Comparison of ENCODE assay signal across 18 mouse cellular contexts in genomic region chr12:102445436-102445835, GRCm38 (mm10). TPM values are rescaled to one million over a fixed set of nuclear protein-coding genes. Genes with fewer than 3 reads are reported as not detected.
DNase-seq lines count a peak whose midpoint lies in the region; ATAC-seq and TF ChIP-seq lines count a peak whose summit lies in the region.
"Had no signal": no experiment of that assay in that cellular context is flagged by ENCODE, and none has a peak within 500 bp of the region (broad histone marks: within the 10 kb centered on the region; RNA-seq: fewer than 3 reads in every experiment).

No protein-coding gene starts in this region.

- peak overlapping the region; percentile 31 for H3K27ac ChIP-seq in gastrocnemius, adult 2 months
- no peak overlapping the region for H3K27ac ChIP-seq in lung, embryonic 14.5 days (ENCODE audit: low read depth)
- peak overlapping the region; percentile 21; the same call in 1 of the 2 replicates for H3K27ac ChIP-seq in small intestine, adult 2 months (ENCODE audit: insufficient read depth, low read depth, low read length)
- H3K27ac ChIP-seq: embryonic facial prominence, embryonic 12.5 days; forebrain, embryonic 10.5 days; lung, embryonic 15.5 days; midbrain, embryonic 15.5 days; neural tube, embryonic 12.5 days had no signal

- peak; percentile 30 for DNase-seq in gastrocnemius, adult 2 months
- no peak for DNase-seq in gastrocnemius, adult 18-20 months (ENCODE audit: low spot score)
- peak; percentile 17 for DNase-seq in lung, embryonic 14.5 days
- no peak for DNase-seq in lung, postnatal 25 days (ENCODE audit: low spot score)
- no peak for DNase-seq in left cerebral cortex, postnatal 25 days (ENCODE audit: low spot score in 2 of 2)
- DNase-seq in kidney, postnatal 14 days, result no peak
- DNase-seq: adrenal gland, adult 2 months; cerebellum, postnatal 25 days; heart, postnatal 14 days; spleen, adult 18-20 months; thymus, adult 18-20 months had no signal

- H3K27me3 ChIP-seq in lung, embryonic 14.5 days (ENCODE audit: insufficient read depth, low read length), result no peaks in the 10 kb centered on the region
- H3K27me3 ChIP-seq in small intestine, adult 2 months (ENCODE audit: control insufficient read depth, insufficient read depth, low read length), result no peaks in the 10 kb centered on the region
- H3K27me3 ChIP-seq: embryonic facial prominence, embryonic 12.5 days; lung, embryonic 15.5 days; midbrain, embryonic 15.5 days; neural tube, embryonic 12.5 days had no signal

- WGBS in lung, embryonic 14.5 days, result 60% methylated on average over 4 of the region's 4 CpGs
- WGBS in small intestine, adult 2 months, result 70% methylated on average over 4 of the region's 4 CpGs

- TF ChIP-seq POLR2A in small intestine, adult 2 months (IDR thresholded peaks at IDR 0.05; ENCODE audit: low read depth, low read length), result no peak

- H3K4me3 ChIP-seq in gastrocnemius, adult 2 months, result no peak overlapping the region
- H3K4me3 ChIP-seq in lung, embryonic 14.5 days (ENCODE audit: low read depth, low read length), result no peak overlapping the region
- no peak overlapping the region for H3K4me3 ChIP-seq in small intestine, adult 2 months (ENCODE audit: low read depth, low read length)
- H3K4me3 ChIP-seq: embryonic facial prominence, embryonic 12.5 days; forebrain, embryonic 10.5 days; lung, embryonic 15.5 days; midbrain, embryonic 15.5 days; neural tube, embryonic 12.5 days had no signal

- no peak for TF ChIP-seq CTCF in gastrocnemius, adult 2 months (IDR thresholded peaks at IDR 0.05)
- no peak for TF ChIP-seq CTCF in lung, embryonic 14.5 days (IDR thresholded peaks at IDR 0.05; ENCODE audit: low read depth)
- no peak for TF ChIP-seq CTCF in small intestine, adult 2 months (IDR thresholded peaks at IDR 0.05; ENCODE audit: extremely low read depth, insufficient read length, insufficient replicate concordance, low read depth, low read length)

- H3K9me3 ChIP-seq in lung, embryonic 14.5 days (ENCODE audit: low read depth, low read length), result no peaks in the 10 kb centered on the region
- H3K9me3 ChIP-seq: embryonic facial prominence, embryonic 12.5 days; forebrain, embryonic 10.5 days; lung, embryonic 15.5 days; midbrain, embryonic 15.5 days; neural tube, embryonic 12.5 days had no signal

- intact Hi-C loops in gastrocnemius, adult 2 months (cut with DNase I), result no loop called here
- intact Hi-C loops in left cerebral cortex, postnatal 25 days (cut with DNase I), result no loop called here

- H3K4me1 ChIP-seq in lung, embryonic 14.5 days (ENCODE audit: insufficient read depth), result no peaks in the 10 kb centered on the region
- no peaks in the 10 kb centered on the region; the same call in 1 of the 2 replicates for H3K4me1 ChIP-seq in small intestine, adult 2 months (ENCODE audit: control insufficient read depth, insufficient read depth, insufficient read length, low read length)
- H3K4me1 ChIP-seq: embryonic facial prominence, embryonic 12.5 days; forebrain, embryonic 10.5 days; midbrain, embryonic 15.5 days; neural tube, embryonic 12.5 days had no signal

- no peak for ATAC-seq in lung, embryonic 14.5 days (ENCODE audit: insufficient read depth)
- peak; percentile 92 for ATAC-seq in granulocyte monocyte progenitor cell, adult 5-6 weeks (replicated peaks; ENCODE audit: poor library complexity, severe bottlenecking)
- ATAC-seq: midbrain, embryonic 15.5 days had no signal

- H3K9ac ChIP-seq in lung, embryonic 14.5 days, result no peak overlapping the region
- H3K9ac ChIP-seq: embryonic facial prominence, embryonic 12.5 days; lung, embryonic 15.5 days; midbrain, embryonic 15.5 days; neural tube, embryonic 12.5 days had no signal

- H3K36me3 ChIP-seq in lung, embryonic 14.5 days (ENCODE audit: insufficient read depth), result no peaks in the 10 kb centered on the region
- H3K36me3 ChIP-seq in small intestine, adult 2 months (ENCODE audit: control insufficient read depth, insufficient read depth, low read length), result no peaks in the 10 kb centered on the region
- H3K36me3 ChIP-seq: embryonic facial prominence, embryonic 12.5 days; forebrain, embryonic 10.5 days; lung, embryonic 15.5 days; midbrain, embryonic 15.5 days; neural tube, embryonic 12.5 days had no signal

- H3K4me2 ChIP-seq in lung, embryonic 14.5 days, result no peak overlapping the region
- H3K4me2 ChIP-seq: embryonic facial prominence, embryonic 12.5 days; lung, embryonic 15.5 days; midbrain, embryonic 15.5 days; neural tube, embryonic 12.5 days had no signal

RNA-seq across cellular contexts. Expression of gene Lgmn, which starts 5.8 kb away (rescaled TPM):
- total RNA-seq in gastrocnemius, adult 2 months (2021), result 10 to 100 TPM; 21.1 to 30.2 TPM
- total RNA-seq in gastrocnemius, adult 18-20 months (2021), result 10 to 100 TPM; 24.5 to 25.9 TPM
- 104 and 108 TPM in 2 replicates for polyA plus RNA-seq in lung, embryonic 14.5 days (2014; fragmentation: Nextera tagmentation; extraction: Ambion mirVana)
- total RNA-seq in granulocyte monocyte progenitor cell, adult 5-6 weeks (2014; fragmentation: Nextera tagmentation), result 0.47 and 0.58 TPM in 2 replicates
- total RNA-seq in granulocyte monocyte progenitor cell, adult 5-6 weeks (2017), result 1.2 and 1.7 TPM in 2 replicates
- polyA plus RNA-seq in small intestine, adult 2 months (2012; rRNA removed), result 48.6 and 70.2 TPM in 2 replicates
- 100 to 1,000 TPM; 106 to 109 TPM for total RNA-seq in left cerebral cortex, postnatal 25 days (2021)

RNA-seq across cellular contexts. Expression of gene Golga5, which starts 23.5 kb away (rescaled TPM):
- 10 to 100 TPM; 30.0 to 31.2 TPM for total RNA-seq in gastrocnemius, adult 2 months (2021)
- total RNA-seq in gastrocnemius, adult 18-20 months (2021), result 10 to 100 TPM; 29.5 to 31.3 TPM
- polyA plus RNA-seq in lung, embryonic 14.5 days (2014; fragmentation: Nextera tagmentation; extraction: Ambion mirVana), result 29.4 and 33.9 TPM in 2 replicates
- total RNA-seq in granulocyte monocyte progenitor cell, adult 5-6 weeks (2014; fragmentation: Nextera tagmentation), result 25.2 and 28.7 TPM in 2 replicates
- 53.3 and 71.2 TPM in 2 replicates for total RNA-seq in granulocyte monocyte progenitor cell, adult 5-6 weeks (2017)
- polyA plus RNA-seq in small intestine, adult 2 months (2012; rRNA removed), result 3.7 and 7.8 TPM in 2 replicates
- total RNA-seq in left cerebral cortex, postnatal 25 days (2021), result 10 to 100 TPM; 26.1 to 28.2 TPM

Comparison
In these comparisons a context has a peak if more than half of its experiments do, and no peak if none do; other contexts are left out.
1. DNase-seq: peak in gastrocnemius, adult 2 months (single experiment) and lung, embryonic 14.5 days (single experiment); none in gastrocnemius, adult 18-20 months (single experiment), lung, postnatal 25 days (single experiment), left cerebral cortex, postnatal 25 days (0 of 2) and kidney, postnatal 14 days (single experiment).
2. RNA of gene Lgmn, which starts 5.8 kb away (total RNA-seq): 106 to 109 TPM in left cerebral cortex, postnatal 25 days, 21.1 to 30.2 TPM in gastrocnemius, adult 2 months and 24.5 to 25.9 TPM in gastrocnemius, adult 18-20 months; 0.47 to 1.7 TPM in granulocyte monocyte progenitor cell, adult 5-6 weeks; every median in the first group is over 4 times any median in the second.